Mouse (Mus musculus): ENCODE results near the gene Mapt. TPM values are rescaled to one million over a fixed set of nuclear protein-coding genes. Genes with fewer than 3 reads are reported as not detected.

Mapt gene
- total RNA-seq (2012; rRNA removed) (0.29 and 0.64 TPM in 2 replicates), total RNA-seq (2014; rRNA removed) (0.18 and 0.21 TPM in 2 replicates), polyA plus RNA-seq (2012; ENCODE audit: insufficient read length, low read depth) (1.7 TPM in 2 replicates)

DNA sequence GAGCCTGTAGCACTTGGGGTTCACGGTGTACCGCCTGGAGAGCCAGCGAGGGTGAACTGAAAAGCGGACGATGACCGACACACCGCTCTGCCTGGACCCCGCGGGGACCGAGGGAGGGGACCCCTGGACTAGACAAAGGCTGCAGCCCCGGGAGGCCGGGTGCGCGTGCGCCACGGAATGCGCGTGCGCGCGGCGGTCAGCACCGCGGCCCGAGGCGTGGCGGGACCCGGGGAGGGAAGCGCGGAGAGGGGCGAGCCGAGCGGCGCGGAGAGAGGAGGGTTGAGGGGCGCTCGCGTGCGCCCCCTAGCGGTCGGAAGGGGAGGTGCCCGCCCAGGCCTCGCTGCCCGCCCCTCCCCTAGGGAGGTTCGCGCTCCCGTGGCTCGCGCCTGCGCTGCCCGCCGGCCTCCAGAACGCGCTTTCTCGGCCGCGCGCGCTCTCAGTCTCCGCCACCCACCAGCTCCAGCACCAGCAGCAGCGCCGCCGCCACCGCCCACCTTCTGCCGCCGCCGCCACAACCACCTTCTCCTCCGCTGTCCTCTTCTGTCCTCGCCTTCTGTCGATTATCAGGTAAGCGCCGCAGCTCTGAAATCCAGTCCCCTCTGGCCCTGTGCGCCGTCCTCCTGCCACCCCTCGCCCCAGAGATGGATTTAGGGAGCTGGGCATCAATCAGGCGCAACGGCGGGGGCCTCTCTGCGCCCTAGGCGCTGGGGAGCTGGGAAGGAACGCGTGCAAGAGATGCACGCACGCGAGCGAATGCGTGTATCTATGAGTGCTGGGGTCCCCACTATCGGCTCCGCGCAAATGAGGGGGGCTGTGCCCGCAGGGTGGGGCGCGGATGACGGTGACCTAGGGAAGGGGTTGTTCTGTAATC is at the start of gene Mapt:
Gene Mapt, plus strand, starts transcription at position 350 of the 871 bp plus-strand sequence.
- Histone ChIP-seq H3K4me3 (replicated peaks in 1 of 3; ENCODE audit: low read depth in 2 of 3, low read length in 2 of 3, poor library complexity in 1 of 3) (peak within 1 kb of the TSS; percentile 59 to 75 (median 65)), H3K36me3 (replicated peaks in 1 of 2; ENCODE audit: control insufficient read depth in 1 of 2, insufficient read depth in 1 of 2, low read length in 1 of 2) (no peaks in the 10 kb centered on the region), H3K4me2 (ENCODE audit: insufficient read depth, low read depth, poor library complexity, severe bottlenecking) (peak within 1 kb of the TSS; percentile 77), H3K9me3 (replicated peaks; ENCODE audit: low read length) (peaks cover 18% of the 10 kb centered on the region), H3K27me3 (replicated peaks) (peaks cover 88% of the 10 kb centered on the region), H3K79me2 (replicated peaks; ENCODE audit: control insufficient read depth, extremely low read depth, insufficient read depth, poor library complexity, severe bottlenecking) (no peaks in the 10 kb centered on the region), H3K9ac (ENCODE audit: insufficient read depth, low read depth) (peak within 1 kb of the TSS; percentile 55), H3K4me1 (ENCODE audit: control insufficient read depth in 1 of 2, insufficient read depth in 2 of 2) (peaks cover 10 to 21% of the 10 kb centered on the region in 2 experiments; a peak in 3 of 4 replicates), H3K27ac (ENCODE audit: insufficient read depth, low read depth) (no peak within 1 kb of the TSS)
- TF ChIP-seq POLR2A (IDR thresholded peaks at IDR 0.05; ENCODE audit: low read depth, low read length) (peak; percentile 79), RCOR1 (conservative IDR thresholded peaks at IDR 0.05; ENCODE audit: low read depth, low read length) (0 out of 2 replicates have a peak, but pooled peaks have one; percentile 1), ZNF384 (IDR thresholded peaks at IDR 0.05; ENCODE audit: low read depth, low read length) (no peak), TBP (conservative IDR thresholded peaks at IDR 0.05; ENCODE audit: low read depth, low read length) (no peak), MEF2A (IDR thresholded peaks at IDR 0.05; ENCODE audit: borderline replicate concordance, low read depth, low read length) (no peak; the same call in 1 of the 2 replicates), MAZ (IDR thresholded peaks at IDR 0.05; ENCODE audit: low read depth, low read length) (peak; percentile 45), NRF1 (IDR thresholded peaks at IDR 0.05; ENCODE audit: low read depth, low read length) (peak; percentile 95), SIN3A (IDR thresholded peaks at IDR 0.05; ENCODE audit: low read length) (0 out of 2 replicates have a peak, but pooled peaks have one; percentile 11), CTCF (conservative IDR thresholded peaks at IDR 0.05 in 1 of 2, IDR thresholded peaks at IDR 0.05 in 1 of 2; ENCODE audit: low read depth in 2 of 2, low read length in 2 of 2) (peak; percentile 33 to 90; a peak in 3 of 4 replicates), JUN (IDR thresholded peaks at IDR 0.05; ENCODE audit: insufficient read depth, low read depth, low read length) (no peak), RAD21 (IDR thresholded peaks at IDR 0.05; ENCODE audit: low read depth, low read length) (peak; percentile 19), UBTF (IDR thresholded peaks at IDR 0.05; ENCODE audit: low read depth, low read length) (peak; percentile 82; the same call in 1 of the 2 replicates), TCF12 (IDR thresholded peaks at IDR 0.05; ENCODE audit: low read depth, low read length) (peak; percentile 35; the same call in 1 of the 2 replicates), USF2 (conservative IDR thresholded peaks at IDR 0.05; ENCODE audit: low read depth, low read length) (no peak), ZKSCAN1 (IDR thresholded peaks at IDR 0.05; ENCODE audit: borderline replicate concordance, low read depth, low read length) (no peak), NELFE (IDR thresholded peaks at IDR 0.05; ENCODE audit: low read depth, low read length) (peak; percentile 58; the same call in 1 of the 2 replicates), ZMIZ1 (IDR thresholded peaks at IDR 0.05; ENCODE audit: low read depth, low read length) (0 out of 2 replicates have a peak, but pooled peaks have one; percentile 35)
- in situ Hi-C loops (cut with MboI; ENCODE audit: low pct_ligation_motif_present, low pct_unique_long_range_greater_than_20kb, low sequenced_read_pairs) (no loop called here), dilution Hi-C loops (cut with MboI; ENCODE audit: extremely low pct_ligation_motif_present, extremely low pct_unique_long_range_greater_than_20kb, low sequenced_read_pairs) (no loop called here)
- peak; percentile 81 for DNase-seq (ENCODE audit: extremely low read depth)

- DNase-seq (ENCODE audit: extremely low read depth) = no peak
- in situ Hi-C loops (cut with MboI; ENCODE audit: low pct_ligation_motif_present, low pct_unique_long_range_greater_than_20kb, low sequenced_read_pairs) = no loop called here
- Histone ChIP-seq H3K27ac (ENCODE audit: insufficient read depth, low read depth) (no peak overlapping the region), H3K36me3 (replicated peaks in 1 of 2; ENCODE audit: control insufficient read depth in 1 of 2, insufficient read depth in 1 of 2, low read length in 1 of 2) (no peaks in the 10 kb centered on the region), H3K4me1 (ENCODE audit: control insufficient read depth in 1 of 2, insufficient read depth in 2 of 2) (peaks cover 9 to 10% of the 10 kb centered on the region in 2 experiments; a peak in 2 of 4 replicates), H3K9ac (ENCODE audit: insufficient read depth, low read depth) (no peak overlapping the region), H3K4me3 (replicated peaks in 1 of 3; ENCODE audit: low read depth in 2 of 3, low read length in 2 of 3, poor library complexity in 1 of 3) (no peak overlapping the region), H3K9me3 (replicated peaks; ENCODE audit: low read length) (no peaks in the 10 kb centered on the region), H3K79me2 (replicated peaks; ENCODE audit: control insufficient read depth, extremely low read depth, insufficient read depth, poor library complexity, severe bottlenecking) (no peaks in the 10 kb centered on the region), H3K4me2 (ENCODE audit: insufficient read depth, low read depth, poor library complexity, severe bottlenecking) (no peak overlapping the region), H3K27me3 (replicated peaks) (peaks cover 26% of the 10 kb centered on the region)
- TF ChIP-seq NELFE (IDR thresholded peaks at IDR 0.05; ENCODE audit: low read depth, low read length) (no peak), ETS1 (conservative IDR thresholded peaks at IDR 0.05; ENCODE audit: low read depth, low read length) (no peak), KAT2A (IDR thresholded peaks at IDR 0.05; ENCODE audit: insufficient replicate concordance, low read length) (no peak), RCOR1 (conservative IDR thresholded peaks at IDR 0.05; ENCODE audit: low read depth, low read length) (no peak), POLR2AphosphoS2 (IDR thresholded peaks at IDR 0.05; ENCODE audit: low read depth, low read length) (no peak), ZNF384 (IDR thresholded peaks at IDR 0.05; ENCODE audit: low read depth, low read length) (no peak), ZMIZ1 (IDR thresholded peaks at IDR 0.05; ENCODE audit: low read depth, low read length) (no peak), MAZ (IDR thresholded peaks at IDR 0.05; ENCODE audit: low read depth, low read length) (no peak)
- dilution Hi-C loops (cut with MboI; ENCODE audit: extremely low pct_ligation_motif_present, extremely low pct_unique_long_range_greater_than_20kb, low sequenced_read_pairs) = no loop called here
Measured at GRCm38 (mm10) chr11:104182141-104182540, 49.0 kb upstream of the Mapt start.

Data from CH12.LX (cell line).